Mouse (Mus musculus) cerebellum, postnatal 36 days (tissue): ENCODE results near the gene Pes1.
"Not testable (repeated sequence)": the region's sequence is repeated elsewhere in the genome, so short reads cannot be mapped to it uniquely, and the experiment has no call there.

Experiments used
- DNase-seq, 2 experiments: peaks; one replicate each; pipeline ENCODE4 v3.0.0; 2021 to 2022; ENCODE audit warnings: mixed read lengths in 2 of 2

Gene Pes1

DNA sequence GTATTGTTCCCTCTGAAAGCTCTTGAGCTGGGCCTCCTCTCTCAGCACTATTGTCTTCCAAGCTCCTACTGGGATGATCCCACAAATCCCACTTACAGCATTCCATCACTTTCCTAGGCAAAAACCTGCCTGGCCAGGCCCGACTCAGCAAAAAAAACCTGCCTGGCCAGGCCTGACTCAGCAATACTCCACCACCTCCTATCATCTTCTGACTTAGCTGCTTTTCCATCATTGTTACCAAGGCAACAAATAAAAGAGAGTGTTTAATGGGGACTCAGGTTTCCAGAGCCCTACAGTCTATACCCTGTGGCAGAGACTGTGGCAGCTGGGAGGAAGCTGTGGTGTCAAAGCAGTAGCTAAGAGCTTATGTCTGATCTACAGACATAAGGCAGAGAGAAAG is 48.8 kb downstream of the Pes1 start:
- no peak for DNase-seq

DNA sequence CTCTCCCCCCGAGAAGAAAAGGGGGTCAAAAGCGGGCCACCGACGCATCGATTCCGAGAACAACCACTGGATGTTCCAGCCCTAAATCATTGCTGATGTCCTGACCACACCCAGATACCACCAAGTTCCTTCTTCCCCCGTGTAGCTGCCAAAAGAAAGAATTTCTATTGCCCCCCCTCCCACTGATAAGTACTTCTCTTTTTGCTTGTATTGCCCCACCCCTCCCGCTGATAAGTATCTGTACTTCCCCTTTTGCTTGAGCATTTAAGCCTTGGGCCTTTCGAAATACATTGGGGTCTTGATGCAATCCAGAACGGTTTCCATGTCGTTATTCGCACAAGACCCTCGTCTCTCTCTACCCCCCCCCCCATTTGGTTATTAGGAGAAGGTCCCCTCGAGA is 52.0 kb downstream of the Pes1 start:
- not testable (repeated sequence) for DNase-seq

DNA sequence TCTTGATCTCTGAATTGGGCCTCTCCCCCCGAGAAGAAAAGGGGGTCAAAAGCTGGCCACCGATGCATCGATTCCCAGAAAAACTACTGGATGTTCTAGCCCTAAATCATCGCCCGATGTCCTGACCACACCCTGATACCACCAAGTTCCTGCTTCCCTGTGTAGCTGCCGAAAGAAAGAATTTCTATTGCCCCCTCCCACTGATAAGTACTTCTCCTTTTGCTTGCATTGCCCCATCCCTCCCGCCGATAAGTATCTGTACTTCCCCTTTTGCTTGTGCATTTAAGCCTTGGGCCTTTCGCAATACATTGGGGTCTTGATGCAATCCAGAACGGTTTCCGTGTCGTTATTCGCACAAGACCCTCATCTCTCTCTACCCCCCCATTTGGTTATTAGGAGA is 58.3 kb downstream of the Pes1 start:
- not testable (repeated sequence) for DNase-seq

DNA sequence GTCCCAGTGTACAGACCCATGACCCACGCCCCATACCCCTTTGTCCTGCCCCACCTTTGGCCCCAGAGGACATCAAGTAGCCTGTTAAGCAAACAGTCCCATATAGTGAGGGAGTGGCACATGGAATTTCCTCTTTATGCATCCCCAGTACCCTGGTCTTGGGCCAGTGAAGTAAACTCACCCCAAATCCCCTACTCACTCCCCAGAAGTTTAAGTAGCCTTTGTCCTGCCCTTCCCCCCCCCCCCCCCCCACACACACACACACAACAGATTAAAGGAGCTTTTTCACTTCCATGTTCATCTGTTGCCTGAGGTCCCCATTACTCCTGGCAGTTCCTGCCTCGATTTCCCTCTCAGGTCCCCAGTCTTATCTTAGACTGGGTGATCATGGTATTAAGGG is 59.5 kb downstream of the Pes1 start:
- no peak for DNase-seq

DNA sequence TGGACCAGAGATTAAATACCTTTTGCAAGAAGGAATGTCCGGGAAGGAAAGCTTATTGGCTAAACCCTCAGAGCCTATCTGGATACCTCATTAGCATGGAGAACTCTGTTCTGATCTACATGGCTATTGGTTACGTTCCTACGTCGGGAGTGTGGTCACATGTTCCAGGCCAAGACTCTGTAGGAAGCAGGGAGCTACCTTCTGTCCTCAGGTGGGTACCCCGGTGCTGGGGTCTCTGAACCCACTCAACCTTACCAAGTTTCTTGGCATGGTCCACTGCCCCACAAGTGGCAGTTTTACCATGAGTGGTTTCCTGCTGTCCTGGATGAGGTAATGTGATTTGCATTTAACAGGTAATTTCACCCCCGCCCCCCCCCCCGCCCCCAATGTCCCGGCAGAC is 63.3 kb downstream of the Pes1 start:
- DNase-seq, result no peak

DNA sequence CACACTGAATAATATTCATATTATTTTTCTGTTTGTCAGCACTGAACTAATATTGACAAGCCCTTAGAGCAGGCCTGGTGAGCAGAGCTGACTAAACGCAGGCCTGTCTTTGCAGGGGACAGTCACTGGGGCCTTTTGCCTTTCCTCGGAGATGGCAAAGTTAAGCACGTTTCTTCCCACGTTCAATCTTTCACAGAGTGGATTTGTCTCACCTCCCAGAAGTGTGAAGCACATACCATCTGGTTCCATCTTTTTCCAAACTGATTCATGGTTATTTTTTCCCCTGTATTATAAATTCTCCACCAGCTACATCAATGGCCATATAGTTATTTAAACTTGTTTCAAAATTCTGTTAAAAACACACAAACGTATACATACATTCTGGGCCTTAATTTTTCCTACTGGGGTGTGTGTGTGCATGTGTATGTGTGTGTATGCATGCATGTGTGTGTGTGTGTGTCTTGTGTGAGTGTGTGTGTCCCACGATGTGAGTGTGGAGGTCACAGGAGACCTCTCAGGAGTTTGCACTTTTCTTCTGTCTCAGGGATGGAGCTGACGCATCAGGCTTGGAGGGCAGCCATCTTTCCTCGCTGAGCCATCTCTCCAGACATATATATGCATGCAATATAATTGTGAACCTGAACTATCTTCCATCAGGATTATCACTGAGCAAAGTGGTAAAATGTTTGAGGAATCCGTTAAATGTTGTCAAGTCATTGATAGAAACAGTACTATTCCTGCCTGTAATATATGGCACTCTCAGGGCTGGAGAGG is 64.0 kb downstream of the Pes1 start:
- no peak for DNase-seq

DNA sequence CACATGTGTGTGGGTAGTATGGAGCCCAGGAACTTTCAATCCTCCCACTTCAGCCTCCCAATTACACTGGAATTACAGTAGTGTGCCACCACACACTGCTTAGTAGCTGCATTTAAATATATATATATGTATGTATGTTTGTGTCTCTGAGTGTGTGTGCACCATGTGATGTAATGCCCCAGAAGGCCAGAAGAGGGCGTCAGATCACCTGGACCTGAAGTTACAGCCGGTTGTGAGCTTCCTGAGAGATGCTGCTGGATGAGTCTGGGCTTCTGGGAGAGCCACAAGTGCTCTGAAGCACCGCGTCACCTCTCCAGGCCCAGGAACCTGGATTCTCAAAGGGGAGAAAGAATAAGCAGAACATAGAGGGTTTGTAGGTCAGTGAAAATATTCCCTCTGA is 65.6 kb downstream of the Pes1 start:
- no peak for DNase-seq
